Mouse (Mus musculus) MEL (cell line): Measurements from ENCODE around the gene Ryk.

ENCODE experiments used
- CHD1 ChIP-seq: IDR thresholded peaks from 2 replicates; pipeline ENCODE4 v1.6.1; 2012; ENCODE audit warnings: low read depth, mild to moderate bottlenecking, inconsistent platforms, low read length, improper control_type of control experiment
- CTCF ChIP-seq, 3 experiments: IDR thresholded peaks in 2 of 3; conservative IDR thresholded peaks in 1 of 3; 2 replicates each; pipeline ENCODE4 v1.5.1; 2011 to 2012; ENCODE audit warnings: low read length in 3 of 3, low read depth in 2 of 3, mild to moderate bottlenecking in 2 of 3, improper control_type of control experiment in 1 of 3, inconsistent platforms in 1 of 3, mixed read lengths in 1 of 3, moderate library complexity in 1 of 3; ENCODE audit not compliant: control insufficient read depth in 1 of 3, insufficient read depth in 1 of 3, poor library complexity in 1 of 3, severe bottlenecking in 1 of 3
- E2F4 ChIP-seq: IDR thresholded peaks from 2 replicates; pipeline ENCODE4 v1.6.1; 2011; ENCODE audit warnings: low read depth, low read length, improper control_type of control experiment, borderline replicate concordance
- EP300 ChIP-seq, 2 experiments: IDR thresholded peaks; 2 replicates each; pipeline ENCODE4 v1.6.1; 2011; ENCODE audit warnings: improper control_type of control experiment in 2 of 2, low read length in 2 of 2, low read depth in 1 of 2, mild to moderate bottlenecking in 1 of 2
- HCFC1 ChIP-seq: IDR thresholded peaks from 2 replicates; pipeline ENCODE4 v1.6.1; 2012; ENCODE audit warnings: low read depth, mild to moderate bottlenecking, inconsistent platforms, low read length, improper control_type of control experiment, moderate library complexity
- MAX ChIP-seq: IDR thresholded peaks from 2 replicates; pipeline ENCODE4 v1.6.1; 2011; ENCODE audit warnings: low read length, improper control_type of control experiment
- MAZ ChIP-seq: IDR thresholded peaks from 2 replicates; pipeline ENCODE4 v1.6.1; 2012; ENCODE audit warnings: low read depth, mild to moderate bottlenecking, inconsistent platforms, low read length, improper control_type of control experiment
- MYB ChIP-seq: IDR thresholded peaks from 2 replicates; pipeline ENCODE4 v1.6.1; 2011; ENCODE audit warnings: mild to moderate bottlenecking, low read depth, low read length, improper control_type of control experiment
- POLR2A ChIP-seq, 2 experiments: IDR thresholded peaks; 2 replicates each; pipeline ENCODE4 v1.6.1; 2011 to 2012; ENCODE audit warnings: low read length in 2 of 2, mild to moderate bottlenecking in 2 of 2, control low read depth in 1 of 2, improper control_type of control experiment in 1 of 2, low read depth in 1 of 2, moderate library complexity in 1 of 2; ENCODE audit not compliant: control insufficient read depth in 1 of 2, insufficient read depth in 1 of 2, poor library complexity in 1 of 2
- RCOR1 ChIP-seq: IDR thresholded peaks from 2 replicates; pipeline ENCODE4 v1.6.1; 2012; ENCODE audit warnings: low read depth, mild to moderate bottlenecking, inconsistent platforms, low read length, improper control_type of control experiment
- USF1 ChIP-seq: IDR thresholded peaks from 2 replicates; pipeline ENCODE4 v1.6.1; 2014; ENCODE audit warnings: low read depth, mild to moderate bottlenecking, inconsistent platforms, low read length, improper control_type of control experiment, moderate library complexity
- USF2 ChIP-seq, 2 experiments: IDR thresholded peaks; 2 replicates each; pipeline ENCODE4 v1.6.1; 2011 to 2012; ENCODE audit warnings: improper control_type of control experiment in 2 of 2, low read length in 2 of 2, borderline replicate concordance in 1 of 2, inconsistent platforms in 1 of 2, low read depth in 1 of 2, mild to moderate bottlenecking in 1 of 2; ENCODE audit not compliant: insufficient read depth in 1 of 2
- ZC3H11A ChIP-seq: IDR thresholded peaks from 2 replicates; pipeline ENCODE4 v1.6.1; 2012; ENCODE audit warnings: low read depth, mild to moderate bottlenecking, inconsistent platforms, low read length, improper control_type of control experiment
- ZNF384 ChIP-seq: IDR thresholded peaks from 2 replicates; pipeline ENCODE4 v1.6.1; 2012; ENCODE audit warnings: low read depth, mild to moderate bottlenecking, inconsistent platforms, low read length, improper control_type of control experiment

DNA sequence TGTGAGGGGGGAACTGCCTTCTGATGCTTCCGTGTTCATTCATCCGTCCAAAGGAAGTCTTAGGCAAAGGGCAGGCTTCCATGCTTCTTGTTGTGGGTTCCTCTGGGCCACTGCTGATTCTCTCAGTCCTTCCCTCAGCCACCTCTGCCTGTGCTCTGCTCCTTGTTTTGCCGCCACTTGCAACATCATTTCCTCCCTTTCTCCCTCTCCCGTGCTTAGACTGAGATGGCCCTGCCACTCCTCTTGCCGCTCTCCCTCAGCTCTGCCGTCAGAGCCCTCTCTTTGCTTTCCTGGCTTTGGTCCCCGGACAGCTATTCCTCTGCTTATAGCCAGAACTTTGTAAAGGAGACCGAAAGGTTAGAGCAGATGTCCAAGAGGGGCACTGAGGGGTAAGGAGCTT, 30.2 kb downstream of the Ryk start:
- no peak for TF ChIP-seq CTCF (IDR thresholded peaks at IDR 0.05 in 2 of 3, conservative IDR thresholded peaks at IDR 0.05 in 1 of 3; ENCODE audit: control insufficient read depth in 1 of 3, insufficient read depth in 1 of 3, low read depth in 2 of 3, low read length in 3 of 3, poor library complexity in 1 of 3, severe bottlenecking in 1 of 3)
- no peak for TF ChIP-seq ZC3H11A
- TF ChIP-seq MAZ, result no peak
- no peak for TF ChIP-seq HCFC1
- no peak for TF ChIP-seq POLR2A (IDR thresholded peaks at IDR 0.05; ENCODE audit: control insufficient read depth in 1 of 2, insufficient read depth in 1 of 2, low read depth in 1 of 2, low read length in 2 of 2, poor library complexity in 1 of 2)
- TF ChIP-seq ZNF384, result no peak
- no peak for TF ChIP-seq RCOR1
- no peak for TF ChIP-seq EP300 (IDR thresholded peaks at IDR 0.05; ENCODE audit: low read depth in 1 of 2, low read length in 2 of 2)
- TF ChIP-seq MAX, result no peak
- no peak for TF ChIP-seq USF2 (IDR thresholded peaks at IDR 0.05; ENCODE audit: borderline replicate concordance in 1 of 2, insufficient read depth in 1 of 2, low read depth in 1 of 2, low read length in 2 of 2)
- no peak for TF ChIP-seq MYB
- no peak for TF ChIP-seq CHD1
- no peak for TF ChIP-seq E2F4
- TF ChIP-seq USF1, result no peak
